21 mouse cellular contexts compared by ENCODE assay signal in genomic region chr3:131016104-131016503, GRCm38 (mm10).
"Had no signal": no experiment of that assay in that cellular context is flagged by ENCODE, and none has a peak within 500 bp of the region (broad histone marks: within the 10 kb centered on the region; RNA-seq: fewer than 3 reads in every experiment).

No protein-coding gene starts in this region.

- H3K27me3 ChIP-seq: heart, embryonic 13.5 days; heart, embryonic 15.5 days; hindbrain, embryonic 13.5 days; hindbrain, embryonic 15.5 days; limb, embryonic 12.5 days had no signal

- H3K36me3 ChIP-seq: heart, embryonic 13.5 days; heart, embryonic 15.5 days; hindbrain, embryonic 13.5 days; hindbrain, embryonic 15.5 days; kidney, embryonic 15.5 days; limb, embryonic 12.5 days had no signal

- H3K27ac ChIP-seq: heart, adult 2 months; heart, embryonic 13.5 days; heart, embryonic 15.5 days; hindbrain, embryonic 13.5 days; hindbrain, embryonic 15.5 days; hindbrain, postnatal 0 days; kidney, embryonic 15.5 days; kidney, postnatal 0 days; limb, embryonic 12.5 days had no signal

- H3K4me3 ChIP-seq: heart, adult 2 months; heart, embryonic 13.5 days; heart, embryonic 15.5 days; hindbrain, embryonic 13.5 days; hindbrain, embryonic 15.5 days; kidney, embryonic 15.5 days; limb, embryonic 12.5 days had no signal

- H3K9me3 ChIP-seq: heart, embryonic 13.5 days; heart, embryonic 15.5 days; hindbrain, embryonic 13.5 days; hindbrain, embryonic 15.5 days; kidney, embryonic 15.5 days; limb, embryonic 12.5 days had no signal

- DNase-seq: gastrocnemius, postnatal 25 days; heart, adult 11 months; heart, adult 2 months; heart, postnatal 14 days; heart, postnatal 36 days; kidney, adult 11 months; kidney, adult 8-10 months; kidney, postnatal 14 days; kidney, postnatal 36 days; layer of hippocampus, adult 9-11 months; layer of hippocampus, postnatal 36 days; left cerebral cortex, postnatal 4 days; liver had no signal
